Mouse (Mus musculus): ENCODE measurements around the gene Fam107b.
A peak's percentile ranks its signal among the peaks of the same experiment; 100 is the strongest.

Fam107b gene

GRCm38 (mm10) chr2:3773089-3773488 lies 202.8 kb downstream of the Fam107b start:
- DNase-seq (ENCODE audit: low spot score), result no peak

DNA sequence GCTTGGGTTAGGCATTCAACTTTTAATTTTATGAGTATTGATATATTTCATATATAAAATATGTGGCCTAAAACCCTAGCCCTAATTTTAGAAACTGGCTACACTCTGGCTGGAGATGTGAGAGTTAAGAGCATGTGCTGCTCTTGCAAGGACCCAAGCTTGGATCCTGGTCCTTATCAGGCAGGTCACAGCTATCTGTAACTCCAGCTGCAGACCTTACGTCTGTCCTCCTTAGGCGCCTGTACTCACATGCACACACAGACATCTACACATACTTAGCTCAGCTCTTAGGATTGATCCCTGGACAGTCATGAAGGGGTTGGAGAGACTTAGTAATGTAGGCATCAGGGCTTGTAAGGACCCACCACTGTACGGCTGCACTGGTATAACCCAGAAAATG lies 205.3 kb downstream of the Fam107b start:
- DNase-seq (ENCODE audit: low spot score), result no peak

DNA sequence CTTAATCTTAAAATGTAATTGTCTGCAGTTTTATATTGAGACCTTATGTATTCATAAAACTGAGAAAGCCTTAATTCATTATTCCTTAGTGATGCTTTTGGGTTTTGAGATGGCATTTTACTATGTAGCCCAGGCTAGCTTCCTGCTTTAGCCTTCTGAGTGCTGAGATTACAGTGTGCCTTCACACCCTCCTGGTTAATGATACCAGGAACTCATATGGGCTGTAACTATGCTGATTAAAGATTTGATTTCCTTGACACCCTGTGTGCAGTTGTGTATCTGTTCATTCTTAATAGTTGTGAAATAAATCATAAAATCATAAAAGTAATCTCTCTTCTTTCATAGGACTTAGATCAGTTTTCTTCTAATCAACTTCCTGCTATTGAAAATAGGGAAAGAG lies 205.8 kb downstream of the Fam107b start:
- no peak for DNase-seq (ENCODE audit: low spot score)

GRCm38 (mm10) chr2:3777696-3778095 lies 207.4 kb downstream of the Fam107b start:
- no peak for DNase-seq (ENCODE audit: low spot score)

- no peak for DNase-seq (ENCODE audit: low spot score)
Measured at GRCm38 (mm10) chr2:3785546-3785945, 215.3 kb downstream of the Fam107b start.

GRCm38 (mm10) chr2:3787752-3788423 lies 217.6 kb downstream of the Fam107b start:
- no peak for DNase-seq (ENCODE audit: low spot score)

DNA sequence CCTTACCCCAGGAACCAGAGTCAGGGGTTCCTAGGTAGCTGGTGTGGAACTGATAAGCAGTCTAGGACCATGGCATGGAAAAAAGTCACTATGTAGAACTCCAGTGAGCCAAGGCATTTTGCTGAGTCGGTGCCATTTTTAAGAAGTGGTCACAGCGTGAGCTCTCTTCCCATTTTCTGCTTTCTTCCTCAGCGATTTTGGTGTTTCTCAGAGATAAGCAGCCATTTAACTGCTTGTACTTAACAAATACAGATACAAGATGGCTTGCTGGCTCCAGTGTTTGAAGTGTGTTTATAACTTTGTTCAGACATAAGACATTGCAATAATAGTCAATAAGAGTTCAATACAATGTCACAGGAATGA lies 218.1 kb downstream of the Fam107b start:
- no peak for DNase-seq (ENCODE audit: low spot score)

- DNase-seq (ENCODE audit: low spot score), result no peak
Measured at GRCm38 (mm10) chr2:3796543-3796942, 226.3 kb downstream of the Fam107b start.

DNA sequence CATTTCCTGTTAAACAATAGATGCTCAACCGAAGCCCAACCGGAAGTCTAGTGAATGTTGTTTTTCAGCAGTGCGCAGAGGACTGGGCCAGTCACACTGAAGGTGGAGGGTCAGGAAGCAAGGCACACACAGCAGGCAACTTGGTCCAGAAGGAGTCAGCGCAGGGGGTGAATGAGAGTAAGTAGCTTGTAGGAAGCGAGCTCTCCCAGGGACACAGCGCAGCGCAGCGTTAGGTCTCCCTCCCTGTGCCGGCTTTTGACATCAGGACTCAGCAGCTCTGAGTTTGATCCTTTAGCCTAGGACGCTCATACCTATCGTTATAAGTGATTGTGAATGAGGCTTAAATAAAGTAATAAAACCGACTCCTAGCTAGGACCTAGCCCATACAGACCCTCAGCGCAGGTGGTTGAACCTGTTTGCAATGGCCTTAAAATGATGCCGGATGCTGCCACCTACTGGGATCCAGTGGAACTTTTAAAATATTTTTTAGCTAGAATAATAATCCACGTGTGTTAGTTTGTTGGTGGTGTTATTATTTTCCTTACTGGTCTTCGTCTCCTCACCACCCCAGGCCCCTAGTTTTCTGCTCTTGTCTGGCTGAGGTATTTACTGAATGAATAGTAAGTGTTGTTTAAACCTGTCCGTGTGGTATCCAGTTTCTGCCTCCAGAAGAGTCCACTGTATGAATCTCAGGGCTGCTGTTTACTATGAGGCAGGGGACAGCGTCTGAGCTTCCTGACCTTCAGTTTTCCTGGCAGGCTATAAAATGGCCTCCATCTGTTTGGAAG lies 229.7 kb downstream of the Fam107b start:
- peak; percentile 53 for DNase-seq (ENCODE audit: low spot score)

GRCm38 (mm10) chr2:3800555-3800878 lies 230.2 kb downstream of the Fam107b start:
- DNase-seq (ENCODE audit: low spot score), result no peak

DNA sequence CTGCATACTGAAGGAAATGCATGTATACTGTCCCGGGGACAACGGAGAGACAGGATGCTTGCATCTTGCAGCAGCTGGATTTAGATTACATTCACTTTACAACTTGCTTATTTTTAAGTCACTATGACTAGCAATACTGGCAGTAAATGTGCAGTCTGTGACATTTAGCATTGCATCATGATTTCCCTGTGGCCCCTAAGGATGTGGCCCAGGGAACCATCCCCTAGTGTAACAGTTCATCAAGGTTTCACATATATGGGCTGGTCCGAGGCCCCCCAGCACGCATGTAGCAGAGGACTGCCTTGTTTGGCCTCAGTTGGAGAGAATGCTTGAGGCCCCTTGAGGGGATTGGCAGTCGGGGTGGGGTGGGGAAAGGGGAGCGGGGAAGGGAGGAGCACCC lies 235.5 kb downstream of the Fam107b start:
- no peak for DNase-seq (ENCODE audit: low spot score)

DNA sequence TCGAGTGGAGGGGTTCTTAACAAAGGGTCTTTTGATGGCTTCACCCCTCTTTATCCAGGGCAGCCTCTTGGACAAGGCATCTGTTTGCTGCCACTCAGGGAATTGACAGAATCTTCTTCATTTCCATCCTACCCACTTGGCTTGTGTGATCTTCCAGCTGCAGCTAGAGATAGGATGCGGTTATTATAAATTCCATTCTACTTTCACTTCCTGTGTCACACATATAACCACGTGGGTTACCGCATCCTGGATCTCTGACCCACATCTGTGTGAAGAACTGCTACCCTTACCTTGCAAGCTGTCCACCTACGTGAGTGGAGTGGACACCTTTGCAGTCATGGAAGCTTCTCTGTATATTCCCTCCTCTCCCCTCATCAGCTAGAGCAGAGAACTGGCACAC lies 240.0 kb downstream of the Fam107b start:
- no peak for DNase-seq (ENCODE audit: low spot score)

DNA sequence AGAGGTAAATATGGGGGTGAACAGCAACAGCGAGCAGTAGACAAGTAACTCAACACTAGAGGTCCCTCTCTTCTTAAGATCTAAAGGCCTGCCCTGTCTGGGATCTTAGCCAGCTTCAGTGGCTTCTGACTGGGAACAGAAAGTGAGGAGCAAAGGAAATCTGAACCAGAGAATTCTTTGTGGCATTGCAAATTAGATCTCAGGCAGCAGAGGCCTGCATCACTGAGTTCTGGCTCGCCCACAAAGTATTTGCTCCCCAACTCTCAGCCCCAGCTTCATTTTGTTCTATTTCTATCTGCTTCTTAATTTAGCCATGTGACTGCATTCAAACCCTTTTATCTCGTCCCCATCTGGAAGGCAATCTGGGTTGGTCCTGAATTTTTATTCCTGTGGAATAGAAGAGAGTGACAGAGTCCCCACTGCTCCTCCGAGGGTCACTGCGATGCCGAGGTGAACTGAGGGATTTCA lies 245.9 kb downstream of the Fam107b start:
- no peak for DNase-seq (ENCODE audit: low spot score)

- DNase-seq (ENCODE audit: low spot score), result no peak
Measured at GRCm38 (mm10) chr2:3817626-3818025, 247.3 kb downstream of the Fam107b start.

GRCm38 (mm10) chr2:3822483-3823455 lies 252.5 kb downstream of the Fam107b start:
- DNase-seq (ENCODE audit: low spot score), result no peak
